Mouse (Mus musculus) liver, embryonic 14.5 days (tissue): ENCODE data around the gene Glrx5. TPM values are rescaled to one million over a fixed set of nuclear protein-coding genes. Genes with fewer than 3 reads are reported as not detected.

Source experiments
- ATAC-seq: fragments of 200-750 bp; cut with Nextera tagmentation; 2 replicates; pipeline ENCODE4 v1.8.0; 2017; ENCODE audit warnings: moderate number of reproducible peaks, mild to moderate bottlenecking, moderate library complexity; ENCODE audit not compliant: insufficient read depth
- DNase-seq, 3 experiments: peaks; one replicate each; pipeline ENCODE4 v3.0.0-alpha.2; 2012 to 2013; ENCODE audit warnings: low read depth in 3 of 3, low spot score in 3 of 3
- H3K27ac ChIP-seq: fragments of 300-500 bp; sonication (generic); 2 replicates; pipeline ENCODE4 v1.5.1; 2014; ENCODE audit warnings: moderate library complexity, mild to moderate bottlenecking, control low read depth, inconsistent platforms
- H3K27me3 ChIP-seq: fragments of 300-500 bp; sonication (generic); 2 replicates; pipeline ENCODE4 v1.6.1; 2014; ENCODE audit warnings: mild to moderate bottlenecking, low read length, moderate library complexity; ENCODE audit not compliant: control insufficient read depth, insufficient read depth
- H3K36me3 ChIP-seq: fragments of 300-500 bp; sonication (generic); replicated peaks from 2 replicates; pipeline ENCODE4 v1.6.1; 2014; ENCODE audit warnings: low read depth; ENCODE audit not compliant: control insufficient read depth, insufficient read depth
- H3K4me1 ChIP-seq, 2 experiments: fragments of 200-500 bp in 1 of 2; fragments of 300-500 bp in 1 of 2; sonication (generic) in 1 of 2; replicated peaks; 2 replicates each; pipeline ENCODE4 v1.6.1; 2012 to 2014; ENCODE audit warnings: antibody characterized with exemption in 1 of 2, inconsistent platforms in 1 of 2, low read length in 1 of 2; ENCODE audit not compliant: control insufficient read depth in 2 of 2, insufficient read depth in 2 of 2
- H3K4me2 ChIP-seq: fragments of 300-500 bp; sonication (generic); 2 replicates; pipeline ENCODE4 v1.6.1; 2014; ENCODE audit warnings: low read depth, mild to moderate bottlenecking, control low read depth, moderate library complexity
- H3K4me3 ChIP-seq, 2 experiments: fragments of 200-500 bp in 1 of 2; fragments of 300-500 bp in 1 of 2; sonication (generic) in 1 of 2; 2 replicates each; pipeline ENCODE4 v1.5.1; 2012 to 2014; ENCODE audit warnings: low read depth in 2 of 2, low read length in 2 of 2, mild to moderate bottlenecking in 2 of 2, control low read depth in 1 of 2, inconsistent platforms in 1 of 2, moderate library complexity in 1 of 2; ENCODE audit not compliant: insufficient read depth in 1 of 2
- H3K9ac ChIP-seq: fragments of 300-500 bp; sonication (generic); replicated peaks from 2 replicates; pipeline ENCODE4 v1.6.1; 2014; ENCODE audit warnings: mild to moderate bottlenecking, control low read depth, moderate library complexity
- H3K9me3 ChIP-seq: fragments of 300-500 bp; sonication (generic); 2 replicates; pipeline ENCODE4 v1.6.1; 2016; ENCODE audit warnings: low read length, mixed read lengths; ENCODE audit not compliant: control insufficient read depth
- CTCF ChIP-seq: IDR thresholded peaks from 2 replicates; pipeline ENCODE4 v1.5.1; 2016; ENCODE audit warnings: antibody characterized with exemption, low read depth, control low read depth
- EP300 ChIP-seq: IDR thresholded peaks from 2 replicates; pipeline ENCODE4 v1.6.1; 2016; ENCODE audit warnings: antibody characterized with exemption, low read depth
- WGBS: fragments of 180-500 bp; shearing (Covaris S2); extraction: QIAGEN DNeasy Blood & Tissue Kit; methylation state at CpG from one replicate; pipeline ENCODE4 v1.1.7; 2014; ENCODE audit not compliant: insufficient replicate concordance; 5-methylcytosine and 5-hydroxymethylcytosine counted together
- polyA plus RNA-seq, 2 experiments: library from polyadenylated mRNA; depleted of rRNA in 1 of 2; stranded (reverse) in 1 of 2; unstranded in 1 of 2; fragments of >200 nt; fragmentation: Nextera tagmentation in 1 of 2; extraction: Ambion mirVana in 1 of 2; gene quantifications; 2 replicates each; pipeline versions ENCODE4 v1.2.1 to v1.2.3; 2012 to 2014

Glrx5 gene
- polyA plus RNA-seq, 2 experiments = 238 to 622 TPM

GRCm38 (mm10) chr12:104996012-104996728 lies 36.3 kb upstream of the Glrx5 start:
- H3K4me3 ChIP-seq = no peak overlapping the region
- H3K4me1 ChIP-seq = peaks cover 32 to 58% of the 10 kb centered on the region in 2 experiments
- no peak overlapping the region for H3K9ac ChIP-seq
- no peak overlapping the region for H3K4me2 ChIP-seq
- DNase-seq (peak in 1 of 3 experiments; percentile 65), ATAC-seq (peak; percentile 78)
- H3K27ac ChIP-seq = peak overlapping the region; percentile 31
- TF ChIP-seq CTCF = no peak
- TF ChIP-seq EP300 = no peak
- no peaks in the 10 kb centered on the region for H3K9me3 ChIP-seq
- H3K36me3 ChIP-seq = no peaks in the 10 kb centered on the region
- H3K27me3 ChIP-seq = no peaks in the 10 kb centered on the region
- WGBS = 43% methylated on average over 9 of the region's 9 CpGs

- Histone ChIP-seq H3K9ac (no peak overlapping the region), H3K4me1 (peaks cover 35 to 68% of the 10 kb centered on the region in 2 experiments), H3K4me2 (no peak overlapping the region), H3K36me3 (no peaks in the 10 kb centered on the region), H3K4me3 (no peak overlapping the region), H3K27ac (no peak overlapping the region), H3K27me3 (no peaks in the 10 kb centered on the region), H3K9me3 (no peaks in the 10 kb centered on the region)
- WGBS = 61% methylated on average over 10 of the region's 10 CpGs
- no peak for ATAC-seq
- no peak for DNase-seq
- TF ChIP-seq CTCF = no peak
- TF ChIP-seq EP300 = no peak
Measured at GRCm38 (mm10) chr12:104997159-104997558, 35.3 kb upstream of the Glrx5 start.

- DNase-seq (no peak), ATAC-seq (peak; percentile 33)
- no peak overlapping the region; the same call in 1 of the 2 replicates for H3K4me2 ChIP-seq
- no peak overlapping the region for H3K27ac ChIP-seq
- H3K4me1 ChIP-seq = peaks cover 41 to 74% of the 10 kb centered on the region in 2 experiments
- H3K4me3 ChIP-seq = no peak overlapping the region
- H3K27me3 ChIP-seq = no peaks in the 10 kb centered on the region
- H3K36me3 ChIP-seq = no peaks in the 10 kb centered on the region
- H3K9ac ChIP-seq = no peak overlapping the region
- no peaks in the 10 kb centered on the region for H3K9me3 ChIP-seq
- WGBS = 40% methylated on average over 10 of the region's 10 CpGs
- TF ChIP-seq CTCF (no peak), EP300 (no peak)
Measured at GRCm38 (mm10) chr12:104997641-104998293, 34.7 kb upstream of the Glrx5 start.

- Histone ChIP-seq H3K27me3 (no peaks in the 10 kb centered on the region), H3K9ac (no peak overlapping the region), H3K4me2 (no peak overlapping the region), H3K4me3 (no peak overlapping the region), H3K9me3 (no peaks in the 10 kb centered on the region), H3K4me1 (peaks cover 48 to 79% of the 10 kb centered on the region in 2 experiments), H3K36me3 (no peaks in the 10 kb centered on the region), H3K27ac (no peak overlapping the region)
- DNase-seq = no peak
- TF ChIP-seq EP300 = no peak
- TF ChIP-seq CTCF = no peak
- 37% methylated on average over 6 of the region's 6 CpGs for WGBS
- ATAC-seq = no peak
Measured at GRCm38 (mm10) chr12:104998541-104998940, 33.9 kb upstream of the Glrx5 start.

GRCm38 (mm10) chr12:104999171-104999570 lies 33.3 kb upstream of the Glrx5 start:
- ATAC-seq = no peak
- TF ChIP-seq EP300 (no peak), CTCF (no peak)
- Histone ChIP-seq H3K4me3 (no peak overlapping the region), H3K27me3 (no peaks in the 10 kb centered on the region), H3K4me2 (no peak overlapping the region), H3K36me3 (no peaks in the 10 kb centered on the region), H3K9me3 (no peaks in the 10 kb centered on the region), H3K9ac (no peak overlapping the region), H3K27ac (no peak overlapping the region), H3K4me1 (peaks cover 53 to 82% of the 10 kb centered on the region in 2 experiments)
- no peak for DNase-seq
- WGBS = 47% methylated on average over 8 of the region's 8 CpGs
